Comparison of ENCODE assay signal across 10 mouse cellular contexts in the genomic region with DNA sequence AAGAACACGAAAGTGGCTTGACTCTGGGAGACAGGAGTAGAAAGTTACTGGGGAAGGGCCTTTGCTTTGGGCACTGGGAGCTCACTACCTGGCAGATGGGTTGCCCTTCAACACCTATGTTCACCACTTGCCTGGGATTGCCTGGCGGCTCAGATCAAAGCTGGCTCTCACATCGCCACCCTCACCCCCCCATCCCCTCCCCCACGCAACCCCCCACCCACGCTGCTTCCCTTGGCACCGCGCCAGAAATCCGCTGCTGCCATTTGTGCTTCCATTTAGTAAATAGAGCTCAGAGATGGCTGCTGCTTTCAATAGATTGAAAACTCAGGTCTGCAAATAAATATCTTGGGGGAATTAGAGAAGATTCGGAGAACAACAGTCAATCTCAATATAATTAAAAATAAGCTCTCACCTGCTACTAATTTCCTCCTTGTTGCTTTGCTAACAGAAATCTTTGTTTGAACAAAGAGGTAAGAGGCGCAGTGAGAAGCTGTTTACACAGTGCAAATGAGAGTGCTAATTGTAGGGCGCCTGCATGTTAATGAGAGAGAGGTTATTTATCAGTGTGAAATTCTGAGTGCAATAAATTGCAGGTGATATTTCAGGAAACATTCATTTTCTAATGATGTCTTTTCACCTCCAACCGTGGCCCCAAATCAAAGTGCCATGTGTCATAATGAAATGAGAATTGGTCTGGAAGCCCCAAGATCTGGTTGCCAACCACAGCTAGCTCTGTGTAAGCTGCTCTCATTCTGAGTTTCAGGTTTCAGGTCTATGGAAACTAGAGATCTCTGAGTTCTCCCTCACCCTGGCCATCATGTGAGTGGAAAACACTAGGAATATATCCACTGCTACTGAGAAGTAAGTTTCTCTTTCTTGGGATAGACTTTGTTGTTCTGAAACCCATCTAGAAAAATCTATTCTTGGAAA.
DNase-seq lines count a peak whose midpoint lies in the region; ATAC-seq lines count a peak whose summit lies in the region.
"Had no signal": no experiment of that assay in that cellular context is flagged by ENCODE, and none has a peak within 500 bp of the region (broad histone marks: within the 10 kb centered on the region; RNA-seq: fewer than 3 reads in every experiment).

No protein-coding gene starts in this region.

- peak; percentile 66 for DNase-seq in left cerebral cortex, postnatal 4 days
- DNase-seq in left cerebral cortex, postnatal 36 days (ENCODE audit: low spot score in 2 of 2) = no peak
- DNase-seq in embryonic facial prominence, embryonic 10.5 days (ENCODE audit: low spot score) = peak; percentile 15
- DNase-seq in thymus, postnatal 25 days = no peak
- DNase-seq in gastrocnemius, postnatal 10 days = no peak
- DNase-seq: heart, adult 2 months; kidney, postnatal 14 days had no signal

- no peaks in the 10 kb centered on the region for H3K36me3 ChIP-seq in embryonic facial prominence, embryonic 10.5 days (replicated peaks)
- no peaks in the 10 kb centered on the region for H3K36me3 ChIP-seq in forebrain, embryonic 13.5 days (ENCODE audit: poor library complexity, severe bottlenecking)
- H3K36me3 ChIP-seq in limb, embryonic 12.5 days = no peaks in the 10 kb centered on the region
- H3K36me3 ChIP-seq: lung, embryonic 15.5 days had no signal

- WGBS in embryonic facial prominence, embryonic 10.5 days = 67% methylated on average over 12 of the region's 12 CpGs
- WGBS in forebrain, embryonic 13.5 days = 36% methylated on average over 12 of the region's 12 CpGs
- 18% methylated on average over 12 of the region's 12 CpGs for WGBS in limb, embryonic 12.5 days

- H3K9me3 ChIP-seq in embryonic facial prominence, embryonic 10.5 days = 0 out of 2 replicates have a peak, but pooled peaks cover 3% of the 10 kb centered on the region
- no peaks in the 10 kb centered on the region for H3K9me3 ChIP-seq in forebrain, embryonic 13.5 days (replicated peaks)
- 0 out of 2 replicates have a peak, but pooled peaks cover 7% of the 10 kb centered on the region for H3K9me3 ChIP-seq in limb, embryonic 12.5 days
- H3K9me3 ChIP-seq: lung, embryonic 15.5 days had no signal

- no peaks in the 10 kb centered on the region for H3K27me3 ChIP-seq in embryonic facial prominence, embryonic 10.5 days (replicated peaks; ENCODE audit: low read depth, poor library complexity, severe bottlenecking)
- H3K27me3 ChIP-seq in forebrain, embryonic 13.5 days = no peaks in the 10 kb centered on the region
- peaks cover 3% of the 10 kb centered on the region; the same call in 1 of the 2 replicates for H3K27me3 ChIP-seq in limb, embryonic 12.5 days
- H3K27me3 ChIP-seq: lung, embryonic 15.5 days had no signal

- H3K4me1 ChIP-seq in embryonic facial prominence, embryonic 10.5 days = peaks cover 18% of the 10 kb centered on the region
- H3K4me1 ChIP-seq in forebrain, embryonic 13.5 days = peaks cover 15% of the 10 kb centered on the region
- peaks cover 10% of the 10 kb centered on the region for H3K4me1 ChIP-seq in limb, embryonic 12.5 days (replicated peaks)

- peak overlapping the region; percentile 41 for H3K4me2 ChIP-seq in forebrain, embryonic 13.5 days
- H3K4me2 ChIP-seq in limb, embryonic 12.5 days = peak overlapping the region; percentile 34
- H3K4me2 ChIP-seq: lung, embryonic 15.5 days had no signal

- intact Hi-C loops in left cerebral cortex, postnatal 4 days (cut with DNase I) = no loop called here
- intact Hi-C loops in left cerebral cortex, postnatal 36 days (cut with DNase I) = no loop called here

- no peak overlapping the region for H3K9ac ChIP-seq in forebrain, embryonic 13.5 days
- H3K9ac ChIP-seq in limb, embryonic 12.5 days (replicated peaks) = no peak overlapping the region
- H3K9ac ChIP-seq: lung, embryonic 15.5 days had no signal

- no peak overlapping the region for H3K27ac ChIP-seq in embryonic facial prominence, embryonic 10.5 days (replicated peaks)
- peak overlapping the region; percentile 64 for H3K27ac ChIP-seq in forebrain, embryonic 13.5 days
- H3K27ac ChIP-seq in limb, embryonic 12.5 days = no peak overlapping the region
- H3K27ac ChIP-seq: heart, adult 2 months; lung, embryonic 15.5 days had no signal

- H3K4me3 ChIP-seq in embryonic facial prominence, embryonic 10.5 days = no peak overlapping the region
- H3K4me3 ChIP-seq in forebrain, embryonic 13.5 days = no peak overlapping the region
- H3K4me3 ChIP-seq in limb, embryonic 12.5 days (replicated peaks) = no peak overlapping the region
- H3K4me3 ChIP-seq: heart, adult 2 months; lung, embryonic 15.5 days had no signal

- peak; percentile 80 for ATAC-seq in forebrain, embryonic 13.5 days
- no peak for ATAC-seq in limb, embryonic 12.5 days (ENCODE audit: insufficient number of reproducible peaks, insufficient read depth, low FRiP score, low TSS enrichment, low read depth)

Comparison
In these comparisons a context has a peak if more than half of its experiments do, and no peak if none do; other contexts are left out.
1. DNase-seq: peak in left cerebral cortex, postnatal 4 days (single experiment) and embryonic facial prominence, embryonic 10.5 days (single experiment); none in left cerebral cortex, postnatal 36 days (0 of 2), thymus, postnatal 25 days (single experiment) and gastrocnemius, postnatal 10 days (single experiment).